In genomic region chr1:88094941-88095492, GRCm38 (mm10) we compare ENCODE assay signal across 8 mouse cellular contexts. TPM values are rescaled to one million over a fixed set of nuclear protein-coding genes. Genes with fewer than 3 reads are reported as not detected.
DNase-seq lines count a peak whose midpoint lies in the region; ATAC-seq and TF ChIP-seq lines count a peak whose summit lies in the region.

Gene Ugt1a7c (plus strand): TSS chr1:88095062.

- peak; percentile 16 for DNase-seq in layer of hippocampus, adult 9-11 months
- no peak for DNase-seq in layer of hippocampus, adult 2 months (ENCODE audit: low spot score in 2 of 2)
- DNase-seq in embryo, embryonic 11 days, result peak; percentile 47
- peak; percentile 28 to 36 for DNase-seq in lung, adult 18-20 months
- peak; percentile 35 for DNase-seq in stomach, postnatal 0 days (ENCODE audit: low spot score)
- no peak for DNase-seq in retina, postnatal 1 day
- no peak for DNase-seq in layer of hippocampus, postnatal 10 days (ENCODE audit: low spot score in 2 of 2)

- H3K36me3 ChIP-seq in intestine, embryonic 15.5 days, result no peaks in the 10 kb centered on the region
- no peaks in the 10 kb centered on the region for H3K36me3 ChIP-seq in stomach, postnatal 0 days (ENCODE audit: control insufficient read depth, insufficient read depth, low read length)

- H3K4me2 ChIP-seq in intestine, embryonic 15.5 days (replicated peaks), result peak within 1 kb of the TSS; percentile 49
- peak within 1 kb of the TSS; percentile 45 for H3K4me2 ChIP-seq in stomach, postnatal 0 days (replicated peaks; ENCODE audit: low read depth)

- ATAC-seq in intestine, embryonic 15.5 days, result peak; percentile 83
- ATAC-seq in stomach, postnatal 0 days (ENCODE audit: low FRiP score, low TSS enrichment), result peak; percentile 75

- H3K9ac ChIP-seq in intestine, embryonic 15.5 days, result peak within 1 kb of the TSS; percentile 43
- peak within 1 kb of the TSS; percentile 58 for H3K9ac ChIP-seq in stomach, postnatal 0 days (ENCODE audit: low read length)

- TF ChIP-seq EP300 in stomach, postnatal 0 days (optimal IDR thresholded peaks at IDR 0.05), result no peak

- H3K27me3 ChIP-seq in intestine, embryonic 15.5 days (replicated peaks), result no peaks in the 10 kb centered on the region
- H3K27me3 ChIP-seq in stomach, postnatal 0 days (ENCODE audit: control insufficient read depth, insufficient read depth, low read length), result no peaks in the 10 kb centered on the region

- no peak for TF ChIP-seq CTCF in layer of hippocampus, adult 2 months (conservative IDR thresholded peaks at IDR 0.05)
- no peak for TF ChIP-seq CTCF in stomach, postnatal 0 days (IDR thresholded peaks at IDR 0.05; ENCODE audit: low read depth)

- H3K27ac ChIP-seq in layer of hippocampus, adult 2 months, result no peak within 1 kb of the TSS
- peak within 1 kb of the TSS; percentile 87 for H3K27ac ChIP-seq in intestine, embryonic 15.5 days
- H3K27ac ChIP-seq in stomach, postnatal 0 days (replicated peaks), result peak within 1 kb of the TSS; percentile 89

- no peaks in the 10 kb centered on the region for H3K9me3 ChIP-seq in intestine, embryonic 15.5 days
- no peaks in the 10 kb centered on the region for H3K9me3 ChIP-seq in stomach, postnatal 0 days (ENCODE audit: control insufficient read depth, low read length)

- no peak within 1 kb of the TSS for H3K4me3 ChIP-seq in layer of hippocampus, adult 2 months
- H3K4me3 ChIP-seq in intestine, embryonic 15.5 days (replicated peaks), result peak within 1 kb of the TSS; percentile 31
- H3K4me3 ChIP-seq in stomach, postnatal 0 days (ENCODE audit: low read depth, low read length), result peak within 1 kb of the TSS; percentile 18; the same call in 1 of the 2 replicates

- 0 out of 2 replicates have a peak, but pooled peaks cover 2% of the 10 kb centered on the region for H3K4me1 ChIP-seq in intestine, embryonic 15.5 days (replicated peaks)
- H3K4me1 ChIP-seq in stomach, postnatal 0 days (replicated peaks; ENCODE audit: control insufficient read depth, insufficient read depth), result no peaks in the 10 kb centered on the region

- WGBS in intestine, embryonic 15.5 days, result 21% methylated on average over 10 of the region's 10 CpGs
- 15% methylated on average over 10 of the region's 10 CpGs for WGBS in stomach, postnatal 0 days

RNA-seq across cellular contexts. Expression of gene Ugt1a7c, which starts in this region (rescaled TPM):
- total RNA-seq in layer of hippocampus, adult 2 months (2021), result under 1 TPM; 0.44 to 0.59 TPM
- polyA plus RNA-seq in intestine, embryonic 15.5 days (2015; fragmentation: Nextera tagmentation; extraction: Ambion mirVana), result 49.1 and 49.8 TPM in 2 replicates
- polyA plus RNA-seq in stomach, postnatal 0 days (2015; fragmentation: Nextera tagmentation; extraction: Ambion mirVana), result 33.9 and 40.4 TPM in 2 replicates
- total RNA-seq in layer of hippocampus, postnatal 10 days (2021), result 1 to 10 TPM; 1.3 TPM

Comparison
In these comparisons a context has a peak if more than half of its experiments do, and no peak if none do; other contexts are left out.
1. DNase-seq: peak in layer of hippocampus, adult 9-11 months (single experiment), embryo, embryonic 11 days (single experiment), lung, adult 18-20 months (2 of 2) and stomach, postnatal 0 days (single experiment); none in layer of hippocampus, adult 2 months (0 of 2), retina, postnatal 1 day (single experiment) and layer of hippocampus, postnatal 10 days (0 of 2).